Mouse (Mus musculus): Measurements from ENCODE around the gene Glt28d2. TPM values are rescaled to one million over a fixed set of nuclear protein-coding genes. Genes with fewer than 3 reads are reported as not detected.
A peak's percentile ranks its signal among the peaks of the same experiment; 100 is the strongest.

The Glt28d2 gene
- polyA plus RNA-seq, 1 experiment from 2014 or later: 0.15 TPM

- no peak overlapping the region for H3K4me3 ChIP-seq (ENCODE audit: low read depth, low read length)
- H3K4me1 ChIP-seq (ENCODE audit: control insufficient read depth, insufficient read depth, low read length): peaks cover 9% of the 10 kb centered on the region
- H3K27ac ChIP-seq (ENCODE audit: low read depth, low read length): no peak overlapping the region
- no peaks in the 10 kb centered on the region for H3K36me3 ChIP-seq (ENCODE audit: control insufficient read depth, insufficient read depth, low read length)
- peaks cover 20% of the 10 kb centered on the region for H3K27me3 ChIP-seq (ENCODE audit: control insufficient read depth, insufficient read depth, low read length)
- no peak overlapping the region for H3K9ac ChIP-seq (ENCODE audit: low read length)
- no peak for ATAC-seq (ENCODE audit: low FRiP score)
- H3K4me2 ChIP-seq: peak overlapping the region; percentile 92
- 7% methylated on average over 11 of the region's 11 CpGs for WGBS
- H3K9me3 ChIP-seq (ENCODE audit: control insufficient read depth, low read length): no peaks in the 10 kb centered on the region
- peak; percentile 92 for DNase-seq (ENCODE audit: low spot score, missing footprints)
Measured at GRCm38 (mm10) chr3:85888221-85888671, 930 bp upstream of the Glt28d2 start.

GRCm38 (mm10) chr3:85886636-85887238, 579 bp downstream of the Glt28d2 start:
- Histone ChIP-seq H3K27ac (ENCODE audit: low read depth, low read length) (no peak overlapping the region), H3K4me3 (ENCODE audit: low read depth, low read length) (peak overlapping the region; percentile 49), H3K4me1 (ENCODE audit: control insufficient read depth, insufficient read depth, low read length) (peaks cover 9% of the 10 kb centered on the region), H3K4me2 (peak overlapping the region; percentile 92), H3K9ac (ENCODE audit: low read length) (peak overlapping the region; percentile 44), H3K36me3 (ENCODE audit: control insufficient read depth, insufficient read depth, low read length) (no peaks in the 10 kb centered on the region), H3K9me3 (ENCODE audit: control insufficient read depth, low read length) (no peaks in the 10 kb centered on the region), H3K27me3 (ENCODE audit: control insufficient read depth, insufficient read depth, low read length) (peaks cover 20% of the 10 kb centered on the region)
- ATAC-seq (ENCODE audit: low FRiP score) (peak; percentile 18; the same call in 1 of the 2 replicates), DNase-seq (ENCODE audit: low spot score, missing footprints) (peak; percentile 92)
- 3% methylated on average over 22 of the region's 22 CpGs for WGBS

- H3K27me3 ChIP-seq (ENCODE audit: control insufficient read depth, insufficient read depth, low read length): peaks cover 20% of the 10 kb centered on the region
- no peak overlapping the region for H3K4me3 ChIP-seq (ENCODE audit: low read depth, low read length)
- no peak overlapping the region for H3K4me2 ChIP-seq
- no peak overlapping the region for H3K27ac ChIP-seq (ENCODE audit: low read depth, low read length)
- WGBS: 47% methylated on average over 1 of the region's 1 CpGs
- no peaks in the 10 kb centered on the region for H3K9me3 ChIP-seq (ENCODE audit: control insufficient read depth, low read length)
- H3K4me1 ChIP-seq (ENCODE audit: control insufficient read depth, insufficient read depth, low read length): peaks cover 9% of the 10 kb centered on the region
- H3K9ac ChIP-seq (ENCODE audit: low read length): no peak overlapping the region
- no peak for ATAC-seq (ENCODE audit: low FRiP score)
- DNase-seq (ENCODE audit: low spot score, missing footprints): peak; percentile 65
- H3K36me3 ChIP-seq (ENCODE audit: control insufficient read depth, insufficient read depth, low read length): no peaks in the 10 kb centered on the region
Measured at GRCm38 (mm10) chr3:85885906-85886305, 1.4 kb downstream of the Glt28d2 start.

- Histone ChIP-seq H3K4me3 (ENCODE audit: low read depth, low read length) (no peak overlapping the region), H3K4me2 (no peak overlapping the region), H3K36me3 (ENCODE audit: control insufficient read depth, insufficient read depth, low read length) (no peaks in the 10 kb centered on the region), H3K9ac (ENCODE audit: low read length) (no peak overlapping the region), H3K27me3 (ENCODE audit: control insufficient read depth, insufficient read depth, low read length) (no peaks in the 10 kb centered on the region), H3K4me1 (ENCODE audit: control insufficient read depth, insufficient read depth, low read length) (no peaks in the 10 kb centered on the region), H3K9me3 (ENCODE audit: control insufficient read depth, low read length) (no peaks in the 10 kb centered on the region), H3K27ac (ENCODE audit: low read depth, low read length) (no peak overlapping the region)
- ATAC-seq (ENCODE audit: low FRiP score) (no peak), DNase-seq (ENCODE audit: low spot score, missing footprints) (no peak)
- 88% methylated on average over 2 of the region's 2 CpGs for WGBS
Measured at GRCm38 (mm10) chr3:85880687-85881086, 6.6 kb downstream of the Glt28d2 start.

- H3K9me3 ChIP-seq (ENCODE audit: control insufficient read depth, low read length): no peaks in the 10 kb centered on the region
- WGBS: 89% methylated on average over 8 of the region's 8 CpGs
- no peaks in the 10 kb centered on the region for H3K4me1 ChIP-seq (ENCODE audit: control insufficient read depth, insufficient read depth, low read length)
- H3K27me3 ChIP-seq (ENCODE audit: control insufficient read depth, insufficient read depth, low read length): no peaks in the 10 kb centered on the region
- ATAC-seq (ENCODE audit: low FRiP score): no peak
- no peak overlapping the region for H3K9ac ChIP-seq (ENCODE audit: low read length)
- H3K27ac ChIP-seq (ENCODE audit: low read depth, low read length): no peak overlapping the region
- peak; percentile 69 for DNase-seq (ENCODE audit: low spot score, missing footprints)
- no peak overlapping the region for H3K4me2 ChIP-seq
- no peak overlapping the region for H3K4me3 ChIP-seq (ENCODE audit: low read depth, low read length)
- no peaks in the 10 kb centered on the region for H3K36me3 ChIP-seq (ENCODE audit: control insufficient read depth, insufficient read depth, low read length)
Measured at GRCm38 (mm10) chr3:85880068-85880467, 7.2 kb downstream of the Glt28d2 start.

GRCm38 (mm10) chr3:85878911-85879310, 8.4 kb downstream of the Glt28d2 start:
- H3K4me1 ChIP-seq (ENCODE audit: control insufficient read depth, insufficient read depth, low read length): no peaks in the 10 kb centered on the region
- no peak for ATAC-seq (ENCODE audit: low FRiP score)
- H3K9ac ChIP-seq (ENCODE audit: low read length): no peak overlapping the region
- no peak overlapping the region for H3K4me3 ChIP-seq (ENCODE audit: low read depth, low read length)
- no peaks in the 10 kb centered on the region for H3K9me3 ChIP-seq (ENCODE audit: control insufficient read depth, low read length)
- no peak overlapping the region for H3K4me2 ChIP-seq
- WGBS: 83% methylated on average over 5 of the region's 5 CpGs
- no peak overlapping the region for H3K27ac ChIP-seq (ENCODE audit: low read depth, low read length)
- peak; percentile 54 for DNase-seq (ENCODE audit: low spot score, missing footprints)
- H3K36me3 ChIP-seq (ENCODE audit: control insufficient read depth, insufficient read depth, low read length): no peaks in the 10 kb centered on the region
- H3K27me3 ChIP-seq (ENCODE audit: control insufficient read depth, insufficient read depth, low read length): no peaks in the 10 kb centered on the region

- ATAC-seq (ENCODE audit: low FRiP score) (no peak), DNase-seq (ENCODE audit: low spot score, missing footprints) (peak; percentile 2)
- H3K27ac ChIP-seq (ENCODE audit: low read depth, low read length): no peak overlapping the region
- H3K9ac ChIP-seq (ENCODE audit: low read length): no peak overlapping the region
- H3K36me3 ChIP-seq (ENCODE audit: control insufficient read depth, insufficient read depth, low read length): no peaks in the 10 kb centered on the region
- no peaks in the 10 kb centered on the region for H3K27me3 ChIP-seq (ENCODE audit: control insufficient read depth, insufficient read depth, low read length)
- H3K4me1 ChIP-seq (ENCODE audit: control insufficient read depth, insufficient read depth, low read length): no peaks in the 10 kb centered on the region
- no peaks in the 10 kb centered on the region for H3K9me3 ChIP-seq (ENCODE audit: control insufficient read depth, low read length)
- H3K4me2 ChIP-seq: no peak overlapping the region
- H3K4me3 ChIP-seq (ENCODE audit: low read depth, low read length): no peak overlapping the region
- WGBS: 18% methylated on average over 3 of the region's 3 CpGs
Measured at GRCm38 (mm10) chr3:85863996-85864395, 23.3 kb downstream of the Glt28d2 start.

- no peaks in the 10 kb centered on the region for H3K27me3 ChIP-seq (ENCODE audit: control insufficient read depth, insufficient read depth, low read length)
- H3K9me3 ChIP-seq (ENCODE audit: control insufficient read depth, low read length): no peaks in the 10 kb centered on the region
- H3K4me1 ChIP-seq (ENCODE audit: control insufficient read depth, insufficient read depth, low read length): no peaks in the 10 kb centered on the region
- H3K4me2 ChIP-seq: no peak overlapping the region
- no peaks in the 10 kb centered on the region for H3K36me3 ChIP-seq (ENCODE audit: control insufficient read depth, insufficient read depth, low read length)
- H3K27ac ChIP-seq (ENCODE audit: low read depth, low read length): no peak overlapping the region
- 88% methylated on average over 2 of the region's 2 CpGs for WGBS
- DNase-seq (ENCODE audit: low spot score, missing footprints) (no peak), ATAC-seq (ENCODE audit: low FRiP score) (no peak)
- H3K4me3 ChIP-seq (ENCODE audit: low read depth, low read length): no peak overlapping the region
- H3K9ac ChIP-seq (ENCODE audit: low read length): no peak overlapping the region
Measured at GRCm38 (mm10) chr3:85862886-85863285, 24.4 kb downstream of the Glt28d2 start.

- H3K9me3 ChIP-seq (ENCODE audit: control insufficient read depth, low read length): no peaks in the 10 kb centered on the region
- 88% methylated on average over 5 of the region's 5 CpGs for WGBS
- no peak for ATAC-seq (ENCODE audit: low FRiP score)
Measured at GRCm38 (mm10) chr3:85860996-85861395, 26.3 kb downstream of the Glt28d2 start.

More at GRCm38 (mm10) chr3:85860996-85861395, 26.3 kb downstream of the Glt28d2 start:
- Histone ChIP-seq H3K4me3 (ENCODE audit: low read depth, low read length) (no peak overlapping the region), H3K9ac (ENCODE audit: low read length) (no peak overlapping the region), H3K4me2 (no peak overlapping the region), H3K27me3 (ENCODE audit: control insufficient read depth, insufficient read depth, low read length) (no peaks in the 10 kb centered on the region), H3K27ac (ENCODE audit: low read depth, low read length) (no peak overlapping the region), H3K36me3 (ENCODE audit: control insufficient read depth, insufficient read depth, low read length) (no peaks in the 10 kb centered on the region), H3K4me1 (ENCODE audit: control insufficient read depth, insufficient read depth, low read length) (no peaks in the 10 kb centered on the region)
- DNase-seq (ENCODE audit: low spot score, missing footprints): no peak
